8 mouse cellular contexts compared by ENCODE assay signal in genomic region chr10:63336901-63337300, GRCm38 (mm10). TPM values are rescaled to one million over a fixed set of nuclear protein-coding genes. Genes with fewer than 3 reads are reported as not detected.
DNase-seq lines count a peak whose midpoint lies in the region; ATAC-seq and TF ChIP-seq lines count a peak whose summit lies in the region.

No protein-coding gene starts in this region.

- H3K4me1 ChIP-seq in lung, adult 2 months (ENCODE audit: control insufficient read depth, insufficient read depth, low read length), result peaks cover 6% of the 10 kb centered on the region
- peaks cover 20% of the 10 kb centered on the region for H3K4me1 ChIP-seq in forebrain, embryonic 16.5 days (replicated peaks; ENCODE audit: control insufficient read depth, insufficient read depth, low read length)
- peaks cover 27% of the 10 kb centered on the region for H3K4me1 ChIP-seq in neural tube, embryonic 13.5 days (replicated peaks)

- no peaks in the 10 kb centered on the region for H3K27me3 ChIP-seq in forebrain, embryonic 16.5 days (replicated peaks; ENCODE audit: control insufficient read depth, insufficient read depth, low read length)
- H3K27me3 ChIP-seq in neural tube, embryonic 13.5 days, result no peaks in the 10 kb centered on the region

- no peak for DNase-seq in lung, adult 2 months
- no peak for DNase-seq in lung, adult 18-20 months
- peak; percentile 45 to 58 for DNase-seq in kidney, postnatal 25 days
- no peak for DNase-seq in left cerebral cortex, postnatal 4 days
- DNase-seq in right cerebral cortex, postnatal 4 days, result no peak

- peak overlapping the region; percentile 13 for H3K4me3 ChIP-seq in lung, adult 2 months (replicated peaks; ENCODE audit: extremely low read depth, low read depth, low read length)
- H3K4me3 ChIP-seq in forebrain, embryonic 16.5 days (replicated peaks; ENCODE audit: low read length), result peak overlapping the region; percentile 79
- peak overlapping the region; percentile 85 for H3K4me3 ChIP-seq in neural tube, embryonic 13.5 days

- H3K9ac ChIP-seq in forebrain, embryonic 16.5 days (replicated peaks; ENCODE audit: low read depth, low read length), result no peak overlapping the region
- H3K9ac ChIP-seq in neural tube, embryonic 13.5 days, result peak overlapping the region; percentile 98

- no peak for TF ChIP-seq CTCF in lung, adult 2 months (IDR thresholded peaks at IDR 0.05; ENCODE audit: insufficient read depth, low read length)

- H3K36me3 ChIP-seq in forebrain, embryonic 16.5 days (ENCODE audit: control insufficient read depth, insufficient read depth), result peaks cover 3% of the 10 kb centered on the region
- H3K36me3 ChIP-seq in neural tube, embryonic 13.5 days, result peaks cover 31% of the 10 kb centered on the region

- H3K4me2 ChIP-seq in forebrain, embryonic 16.5 days (ENCODE audit: low read length), result peak overlapping the region; percentile 65
- H3K4me2 ChIP-seq in neural tube, embryonic 13.5 days, result peak overlapping the region; percentile 77

- intact Hi-C loops in left cerebral cortex, postnatal 4 days (cut with DNase I), result loop anchor here (5.0 kb wide), 1 partner anchor 40 kb away; no protein-coding TSS in a partner anchor

- TF ChIP-seq POLR2A in lung, adult 2 months (IDR thresholded peaks at IDR 0.05; ENCODE audit: borderline replicate concordance, extremely low read depth, low read depth, low read length), result no peak

- no peaks in the 10 kb centered on the region for H3K9me3 ChIP-seq in forebrain, embryonic 16.5 days (ENCODE audit: control insufficient read depth, low read length)
- no peaks in the 10 kb centered on the region for H3K9me3 ChIP-seq in neural tube, embryonic 13.5 days

- H3K27ac ChIP-seq in forebrain, embryonic 16.5 days (ENCODE audit: low read length), result no peak overlapping the region
- no peak overlapping the region for H3K27ac ChIP-seq in neural tube, embryonic 13.5 days (replicated peaks)

- ATAC-seq in forebrain, embryonic 16.5 days, result no peak
- ATAC-seq in neural tube, embryonic 13.5 days (ENCODE audit: low read depth), result no peak
- ATAC-seq in inflammation-experienced regulatory T-cells, adult 6 months, result no peak

- WGBS in lung, adult 2 months, result 62% methylated on average over 13 of the region's 13 CpGs
- 64% methylated on average over 13 of the region's 13 CpGs for WGBS in forebrain, embryonic 16.5 days
- WGBS in neural tube, embryonic 13.5 days, result 56% methylated on average over 13 of the region's 13 CpGs

RNA-seq across cellular contexts. Expression of gene Sirt1, which starts 44.6 kb away (rescaled TPM):
- polyA plus RNA-seq in lung, adult 2 months (2012; rRNA removed), result 3.3 and 4.8 TPM in 2 replicates
- 4.2 and 5.2 TPM in 2 replicates for polyA plus RNA-seq in forebrain, embryonic 16.5 days (2015; fragmentation: Nextera tagmentation; extraction: Ambion mirVana)
- polyA plus RNA-seq in neural tube, embryonic 13.5 days (2015; fragmentation: Nextera tagmentation; extraction: Ambion mirVana), result 4.7 and 5.1 TPM in 2 replicates
- 10 to 100 TPM; 14.9 to 17.5 TPM for total RNA-seq in left cerebral cortex, postnatal 4 days (2021)
- polyA plus RNA-seq in inflammation-experienced regulatory T-cells, adult 6 months (2017; shearing (Covaris generic)), result 10 to 100 TPM in 1 of 3 experiments, 1 to 10 TPM in 2; 7.0 to 10.2 (median 7.8) TPM

RNA-seq across cellular contexts. Expression of gene Dnajc12, which starts 45.3 kb away (rescaled TPM):
- polyA plus RNA-seq in lung, adult 2 months (2012; rRNA removed), result 1.7 and 2.8 TPM in 2 replicates
- polyA plus RNA-seq in forebrain, embryonic 16.5 days (2015; fragmentation: Nextera tagmentation; extraction: Ambion mirVana), result 6.9 and 7.3 TPM in 2 replicates
- 22.7 and 24.4 TPM in 2 replicates for polyA plus RNA-seq in neural tube, embryonic 13.5 days (2015; fragmentation: Nextera tagmentation; extraction: Ambion mirVana)
- total RNA-seq in left cerebral cortex, postnatal 4 days (2021), result 1 to 10 TPM; 5.5 to 6.9 TPM
- 1 to 10 TPM; 4.2 to 8.0 (median 7.7) TPM for polyA plus RNA-seq in inflammation-experienced regulatory T-cells, adult 6 months (2017; shearing (Covaris generic))

Comparison
In these comparisons a context has a peak if more than half of its experiments do, and no peak if none do; other contexts are left out.
1. DNase-seq: peak in kidney, postnatal 25 days (2 of 2); none in lung, adult 2 months (single experiment), lung, adult 18-20 months (0 of 2), left cerebral cortex, postnatal 4 days (single experiment) and right cerebral cortex, postnatal 4 days (single experiment).
2. H3K4me3 ChIP-seq: peak in every context shown above with its lines; median percentile 85 in neural tube, embryonic 13.5 days; 79 in forebrain, embryonic 16.5 days; 13 in lung, adult 2 months.